Mouse (Mus musculus) inflammation-experienced regulatory T-cells, adult 6 months (primary cell): ENCODE data around the gene Gucy2d. TPM values are rescaled to one million over a fixed set of nuclear protein-coding genes. Genes with fewer than 3 reads are reported as not detected.

ENCODE experiments used
- ATAC-seq: one replicate; pipeline ENCODE4 v1.8.0; 2017
- polyA plus RNA-seq, 3 experiments: library from polyadenylated mRNA; unstranded; fragments of 100-300 nt; shearing (Covaris generic); gene quantifications; one replicate each; pipeline ENCODE4 v1.2.1; 2017

Gene Gucy2d
- polyA plus RNA-seq, 3 experiments from 2014 or later: not detected

DNA sequence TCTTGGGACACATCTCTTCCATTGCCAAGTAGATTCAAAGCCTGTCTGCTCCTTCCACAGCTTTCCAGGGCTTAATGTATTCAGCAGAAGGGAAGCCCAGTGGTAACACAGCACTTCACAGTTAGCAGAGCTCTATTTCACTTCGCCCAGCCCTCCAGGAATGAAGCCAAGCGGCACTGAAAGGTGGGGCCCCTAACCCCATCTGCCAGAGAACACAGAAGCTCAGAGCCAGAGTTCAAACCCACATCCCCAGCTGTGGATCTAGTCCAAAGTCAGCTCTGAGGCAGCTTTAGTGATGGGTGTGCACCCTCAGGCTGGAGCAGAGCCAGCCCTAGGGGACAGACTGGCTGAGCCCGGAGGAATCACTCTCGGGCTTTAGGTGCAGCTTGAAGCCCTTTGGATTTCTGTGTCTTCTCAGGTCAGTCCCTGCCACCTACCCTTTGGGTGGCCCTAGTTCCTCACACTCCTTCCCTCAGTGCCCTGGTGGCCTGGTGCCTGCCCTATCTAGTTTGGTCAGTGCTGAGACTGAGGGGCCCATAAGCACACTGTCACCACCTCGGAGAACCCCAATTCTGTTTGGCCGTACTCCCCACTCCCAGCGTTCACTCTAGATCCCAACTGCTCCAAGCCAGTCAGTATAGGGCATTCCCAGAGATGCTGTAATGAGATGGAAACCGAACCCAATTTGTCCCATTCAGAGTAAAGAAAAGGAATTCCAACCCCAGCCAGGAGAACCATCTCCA lies 83.0 kb downstream of the Gucy2d start:
- ATAC-seq: no peak

DNA sequence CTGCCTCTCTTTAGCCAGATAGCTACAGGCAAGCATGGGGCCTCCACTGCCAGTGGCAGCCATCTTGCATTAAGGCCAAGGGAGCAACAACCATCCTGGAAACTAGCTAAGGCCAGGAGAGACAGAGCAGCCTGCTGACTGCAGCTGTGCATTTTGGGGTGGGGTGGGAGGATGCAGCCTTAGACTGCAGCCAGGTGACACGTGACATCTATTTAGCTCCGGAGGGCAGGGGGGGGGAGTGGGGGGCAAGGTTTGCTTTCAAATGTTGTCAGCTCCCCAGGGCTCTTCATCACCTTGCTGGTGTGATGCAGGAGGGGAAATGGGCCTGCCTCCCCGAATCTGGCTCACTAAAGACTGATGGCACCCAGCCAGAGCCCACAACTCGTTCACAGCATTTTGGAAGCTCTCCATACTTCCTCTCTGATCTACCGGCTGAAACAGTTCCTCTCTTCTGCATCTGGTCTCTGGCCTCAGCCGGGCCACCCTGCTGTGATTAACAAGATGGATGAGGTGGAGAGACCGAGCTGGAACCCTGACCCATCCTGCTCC lies 83.7 kb downstream of the Gucy2d start:
- peak; percentile 76 for ATAC-seq

- ATAC-seq: no peak
These were observed 84.2 kb downstream of the Gucy2d start for GRCm38 (mm10) chr7:98524401-98524800.

DNA sequence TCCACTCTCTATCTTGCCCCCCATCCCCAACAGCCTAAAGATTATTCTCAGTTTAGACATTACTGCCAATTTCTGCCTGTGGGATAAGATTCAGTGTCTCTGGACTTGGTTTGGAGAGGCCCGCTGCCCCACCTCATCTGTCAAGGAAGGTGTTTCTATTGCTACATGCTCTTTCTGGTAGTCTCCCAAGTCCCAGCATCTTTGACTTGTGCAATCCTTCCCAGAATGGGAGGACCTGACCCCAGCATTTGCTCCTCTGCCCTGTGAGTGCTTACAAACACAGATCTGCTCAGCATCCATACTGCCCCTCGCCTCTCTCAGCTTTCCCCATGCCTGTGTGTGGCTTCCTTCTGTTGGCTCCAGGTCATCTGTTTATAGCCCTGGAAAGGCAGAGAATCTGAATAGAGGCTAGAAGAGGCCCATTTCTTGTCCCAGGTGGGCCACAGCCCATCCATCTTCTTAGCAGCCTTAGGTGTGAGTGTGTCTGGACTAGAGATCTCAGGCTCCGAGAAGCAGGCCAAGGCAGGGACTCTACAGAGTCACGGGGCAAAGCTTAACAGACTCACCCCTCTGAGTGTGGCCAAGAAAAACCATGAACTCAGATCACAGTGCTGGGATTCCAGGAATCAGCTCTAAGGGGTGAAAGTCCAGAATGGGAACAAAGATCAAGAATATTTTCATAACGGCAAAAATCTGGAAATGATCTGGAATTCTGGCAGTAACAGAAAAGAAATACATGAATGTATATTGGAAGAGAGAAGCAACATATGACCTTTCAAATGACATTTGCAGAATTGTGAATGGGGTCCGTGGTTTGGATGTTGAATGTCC lies 84.9 kb downstream of the Gucy2d start:
- ATAC-seq: no peak

Other genes starting within 250 kb of the Gucy2d start
- gene B3gnt6, start 240.9 kb upstream of the Gucy2d start, polyA plus RNA-seq: under 1 TPM in 1 of 3 experiments, not detected in 2; 0.13 TPM
- 10 to 100 TPM; 14.5 to 20.5 (median 15.5) TPM for gene Acer3, start 119.2 kb upstream of the Gucy2d start, polyA plus RNA-seq
- not detected for gene Tsku, start 79.1 kb upstream of the Gucy2d start, polyA plus RNA-seq
- gene Lrrc32, start 48.9 kb downstream of the Gucy2d start, polyA plus RNA-seq: 10 to 100 TPM; 13.6 to 50.0 (median 44.7) TPM
- 10 to 100 TPM; 59.5 to 72.4 (median 63.1) TPM for gene Emsy, start 216.4 kb downstream of the Gucy2d start, polyA plus RNA-seq